Mouse (Mus musculus): Measurements from ENCODE around the gene Lmo1. TPM values are rescaled to one million over a fixed set of nuclear protein-coding genes. Genes with fewer than 3 reads are reported as not detected.
A peak's percentile ranks its signal among the peaks of the same experiment; 100 is the strongest.
"Not testable (repeated sequence)": the region's sequence is repeated elsewhere in the genome, so short reads cannot be mapped to it uniquely, and the experiment has no call there.

Lmo1 gene
- polyA plus RNA-seq, 1 experiment from 2014 or later = 1.8 TPM

- Histone ChIP-seq H3K9ac (no peak overlapping the region), H3K4me3 (no peak overlapping the region), H3K27ac (no peak overlapping the region), H3K4me2 (no peak overlapping the region), H3K27me3 (replicated peaks) (peaks cover 9% of the 10 kb centered on the region; the same call in 1 of the 2 replicates), H3K4me1 (peaks cover 16% of the 10 kb centered on the region), H3K36me3 (no peaks in the 10 kb centered on the region), H3K9me3 (replicated peaks) (no peaks in the 10 kb centered on the region)
- ATAC-seq = no peak
- 50% methylated on average over 2 of the region's 2 CpGs for WGBS (ENCODE audit: insufficient replicate concordance)
Measured at GRCm38 (mm10) chr7:109141054-109141453, 34.0 kb downstream of the Lmo1 start.

DNA sequence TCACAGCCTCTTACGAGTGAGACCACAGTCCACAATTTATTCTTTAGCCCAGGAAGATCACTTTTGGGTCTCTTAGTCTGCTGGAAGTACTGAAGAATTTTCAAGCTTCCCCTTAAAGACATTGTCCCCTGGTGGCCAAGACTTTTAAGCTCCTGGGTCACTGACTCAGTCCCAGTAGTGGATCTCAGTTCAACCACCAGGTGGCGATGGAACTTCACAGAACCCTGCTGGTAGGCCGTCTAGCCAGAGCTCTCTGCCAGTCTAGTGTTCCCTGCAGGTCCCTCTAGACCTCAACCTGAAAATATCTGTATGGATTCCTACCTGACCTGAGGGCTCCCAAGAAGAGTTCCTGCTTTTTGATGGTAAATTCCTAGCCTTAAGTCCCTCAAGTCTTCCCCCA, 35.6 kb downstream of the Lmo1 start:
- 9% methylated on average over 3 of the region's 3 CpGs for WGBS (ENCODE audit: insufficient replicate concordance)
- H3K4me1 ChIP-seq = peaks cover 23% of the 10 kb centered on the region
- H3K27ac ChIP-seq = no peak overlapping the region
- no peaks in the 10 kb centered on the region for H3K9me3 ChIP-seq (replicated peaks)
- peak; percentile 67 for ATAC-seq
- H3K4me3 ChIP-seq = no peak overlapping the region
- no peaks in the 10 kb centered on the region for H3K36me3 ChIP-seq
- peaks cover 9% of the 10 kb centered on the region; the same call in 1 of the 2 replicates for H3K27me3 ChIP-seq (replicated peaks)
- no peak overlapping the region for H3K9ac ChIP-seq
- no peak overlapping the region for H3K4me2 ChIP-seq

DNA sequence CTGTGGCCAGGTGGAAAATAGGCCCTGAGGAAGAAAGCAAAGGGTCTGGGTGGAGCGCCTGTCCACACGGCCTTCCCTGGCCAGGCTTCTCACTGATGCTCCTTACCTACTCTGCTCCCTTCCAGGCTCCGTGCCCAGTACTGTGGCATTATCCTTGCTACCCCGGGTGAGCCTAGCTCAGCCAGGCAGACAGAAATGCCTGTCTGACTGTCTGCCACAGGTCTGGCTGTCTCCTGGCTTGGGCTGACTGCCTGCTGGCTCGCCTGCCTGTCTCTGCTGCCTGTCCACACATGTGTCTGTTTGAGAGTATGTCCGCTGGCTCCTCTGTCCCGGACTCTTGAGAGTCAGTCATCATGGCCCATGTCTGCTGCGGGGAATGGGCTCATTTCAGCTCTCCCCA, 37.6 kb downstream of the Lmo1 start:
- Histone ChIP-seq H3K36me3 (no peaks in the 10 kb centered on the region), H3K9ac (no peak overlapping the region), H3K27me3 (replicated peaks) (no peaks in the 10 kb centered on the region), H3K4me3 (no peak overlapping the region), H3K9me3 (replicated peaks) (no peaks in the 10 kb centered on the region), H3K4me2 (no peak overlapping the region), H3K27ac (no peak overlapping the region), H3K4me1 (peaks cover 23% of the 10 kb centered on the region)
- no peak for ATAC-seq
- WGBS (ENCODE audit: insufficient replicate concordance) = 85% methylated on average over 8 of the region's 8 CpGs

- Histone ChIP-seq H3K4me2 (no peak overlapping the region), H3K9me3 (replicated peaks) (no peaks in the 10 kb centered on the region), H3K27ac (no peak overlapping the region), H3K4me3 (no peak overlapping the region), H3K9ac (no peak overlapping the region), H3K4me1 (peaks cover 12% of the 10 kb centered on the region; the same call in 1 of the 2 replicates), H3K36me3 (no peaks in the 10 kb centered on the region), H3K27me3 (replicated peaks) (peaks cover 14% of the 10 kb centered on the region; the same call in 1 of the 2 replicates)
- peak; percentile 18; the same call in 1 of the 2 replicates for ATAC-seq
- 46% methylated on average over 2 of the region's 2 CpGs for WGBS (ENCODE audit: insufficient replicate concordance)
Measured at GRCm38 (mm10) chr7:109131565-109131964, 43.4 kb downstream of the Lmo1 start.

GRCm38 (mm10) chr7:109129946-109130686, 44.9 kb downstream of the Lmo1 start:
- Histone ChIP-seq H3K9me3 (replicated peaks) (no peaks in the 10 kb centered on the region), H3K4me3 (no peak overlapping the region), H3K36me3 (no peaks in the 10 kb centered on the region), H3K27ac (no peak overlapping the region), H3K27me3 (replicated peaks) (peaks cover 14% of the 10 kb centered on the region; the same call in 1 of the 2 replicates), H3K4me2 (no peak overlapping the region), H3K4me1 (no peaks in the 10 kb centered on the region), H3K9ac (no peak overlapping the region)
- WGBS (ENCODE audit: insufficient replicate concordance) = 61% methylated on average over 5 of the region's 5 CpGs
- ATAC-seq = no peak

GRCm38 (mm10) chr7:109129442-109129841, 45.6 kb downstream of the Lmo1 start:
- no peak for ATAC-seq

GRCm38 (mm10) chr7:109115929-109116328, 59.1 kb downstream of the Lmo1 start:
- Histone ChIP-seq H3K4me1 (peaks cover 62% of the 10 kb centered on the region), H3K9ac (peak overlapping the region; percentile 7), H3K27me3 (replicated peaks) (no peaks in the 10 kb centered on the region), H3K27ac (peak overlapping the region; percentile 84), H3K36me3 (no peaks in the 10 kb centered on the region), H3K4me2 (peak overlapping the region; percentile 18), H3K9me3 (replicated peaks) (no peaks in the 10 kb centered on the region), H3K4me3 (no peak overlapping the region)
- no peak for ATAC-seq
- 37% methylated on average over 4 of the region's 4 CpGs for WGBS (ENCODE audit: insufficient replicate concordance)

More at GRCm38 (mm10) chr7:109129442-109129841, 45.6 kb downstream of the Lmo1 start:
- H3K27me3 ChIP-seq (replicated peaks) = peaks cover 17% of the 10 kb centered on the region; the same call in 1 of the 2 replicates
- no peak overlapping the region for H3K27ac ChIP-seq
- no peak overlapping the region for H3K4me3 ChIP-seq
- no peak overlapping the region for H3K9ac ChIP-seq
- H3K4me2 ChIP-seq = no peak overlapping the region
- H3K4me1 ChIP-seq = no peaks in the 10 kb centered on the region
- no peaks in the 10 kb centered on the region for H3K36me3 ChIP-seq
- no peaks in the 10 kb centered on the region for H3K9me3 ChIP-seq (replicated peaks)

GRCm38 (mm10) chr7:109115488-109115887, 59.5 kb downstream of the Lmo1 start:
- H3K9me3 ChIP-seq (replicated peaks); H3K27me3 ChIP-seq (replicated peaks); H3K36me3 ChIP-seq; H3K4me3 ChIP-seq: not testable (repeated sequence)
- H3K27ac ChIP-seq = peak overlapping the region; percentile 84
- 0% methylated on average over 1 of the region's 4 CpGs for WGBS (ENCODE audit: insufficient replicate concordance)
- ATAC-seq = 0 out of 2 replicates have a peak, but pooled peaks have one; percentile 3
- peak overlapping the region; percentile 7 for H3K9ac ChIP-seq
- peaks cover 66% of the 10 kb centered on the region for H3K4me1 ChIP-seq
- H3K4me2 ChIP-seq = peak overlapping the region; percentile 18

- H3K4me2 ChIP-seq = peak overlapping the region; percentile 58
- H3K36me3 ChIP-seq = no peaks in the 10 kb centered on the region
- no peaks in the 10 kb centered on the region for H3K9me3 ChIP-seq (replicated peaks)
- H3K9ac ChIP-seq = peak overlapping the region; percentile 57
- WGBS (ENCODE audit: insufficient replicate concordance) = 7% methylated on average over 10 of the region's 10 CpGs
- peak overlapping the region; percentile 92 for H3K27ac ChIP-seq
- H3K4me3 ChIP-seq = peak overlapping the region; percentile 13; the same call in 1 of the 2 replicates
- ATAC-seq = peak; percentile 92
- H3K4me1 ChIP-seq = peaks cover 71% of the 10 kb centered on the region
- H3K27me3 ChIP-seq (replicated peaks) = no peaks in the 10 kb centered on the region
Measured at GRCm38 (mm10) chr7:109114950-109115349, 60.1 kb downstream of the Lmo1 start.

- peak; percentile 86 for ATAC-seq
- Histone ChIP-seq H3K27ac (peak overlapping the region; percentile 92), H3K4me1 (peaks cover 62% of the 10 kb centered on the region), H3K27me3 (replicated peaks) (no peaks in the 10 kb centered on the region), H3K4me3 (peak overlapping the region; percentile 10; the same call in 1 of the 2 replicates), H3K9ac (peak overlapping the region; percentile 68), H3K36me3 (no peaks in the 10 kb centered on the region), H3K4me2 (peak overlapping the region; percentile 56), H3K9me3 (replicated peaks) (no peaks in the 10 kb centered on the region)
- WGBS (ENCODE audit: insufficient replicate concordance) = 12% methylated on average over 5 of the region's 5 CpGs
Measured at GRCm38 (mm10) chr7:109111000-109111399, 64.0 kb downstream of the Lmo1 start.

DNA sequence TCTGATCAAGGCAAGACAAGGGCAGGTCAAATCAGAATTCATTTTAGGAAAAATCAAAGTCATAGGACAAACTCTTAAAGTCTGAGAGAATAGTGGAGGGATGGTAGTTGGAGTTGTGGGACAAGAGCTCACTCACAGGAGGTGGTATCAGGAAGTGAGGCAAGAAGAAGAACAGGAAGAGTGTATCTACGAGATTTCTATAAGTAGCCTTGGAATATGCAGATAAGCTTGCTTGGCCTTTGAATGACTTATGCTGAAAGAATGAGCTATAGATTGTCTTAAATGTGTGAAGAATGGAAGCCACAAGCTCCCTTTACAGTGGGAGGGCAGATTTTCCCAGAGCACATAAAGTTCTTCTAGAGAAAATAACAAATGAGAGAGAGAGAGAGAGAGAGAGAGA, 70.1 kb downstream of the Lmo1 start:
- WGBS (ENCODE audit: insufficient replicate concordance) = 17% methylated on average over 1 of the region's 1 CpGs

GRCm38 (mm10) chr7:109101167-109101566, 73.8 kb downstream of the Lmo1 start:
- H3K9ac ChIP-seq = no peak overlapping the region
- no peaks in the 10 kb centered on the region for H3K9me3 ChIP-seq (replicated peaks)
- ATAC-seq = no peak
- no peak overlapping the region for H3K27ac ChIP-seq
- H3K36me3 ChIP-seq = no peaks in the 10 kb centered on the region
- H3K4me3 ChIP-seq = no peak overlapping the region
- 72% methylated on average over 3 of the region's 3 CpGs for WGBS (ENCODE audit: insufficient replicate concordance)
- no peaks in the 10 kb centered on the region; the same call in 1 of the 2 replicates for H3K27me3 ChIP-seq (replicated peaks)
- H3K4me2 ChIP-seq = no peak overlapping the region
- H3K4me1 ChIP-seq = peaks cover 15% of the 10 kb centered on the region

More for the DNA sequence above, 70.1 kb downstream of the Lmo1 start:
- Histone ChIP-seq H3K27ac (no peak overlapping the region), H3K9me3 (replicated peaks) (no peaks in the 10 kb centered on the region), H3K9ac (no peak overlapping the region), H3K4me2 (no peak overlapping the region), H3K4me3 (no peak overlapping the region), H3K27me3 (replicated peaks) (no peaks in the 10 kb centered on the region; the same call in 1 of the 2 replicates), H3K36me3 (no peaks in the 10 kb centered on the region), H3K4me1 (peaks cover 21% of the 10 kb centered on the region)
- ATAC-seq = no peak
